Mouse (Mus musculus): Measurements from ENCODE around the gene Atp8b3.

DNA sequence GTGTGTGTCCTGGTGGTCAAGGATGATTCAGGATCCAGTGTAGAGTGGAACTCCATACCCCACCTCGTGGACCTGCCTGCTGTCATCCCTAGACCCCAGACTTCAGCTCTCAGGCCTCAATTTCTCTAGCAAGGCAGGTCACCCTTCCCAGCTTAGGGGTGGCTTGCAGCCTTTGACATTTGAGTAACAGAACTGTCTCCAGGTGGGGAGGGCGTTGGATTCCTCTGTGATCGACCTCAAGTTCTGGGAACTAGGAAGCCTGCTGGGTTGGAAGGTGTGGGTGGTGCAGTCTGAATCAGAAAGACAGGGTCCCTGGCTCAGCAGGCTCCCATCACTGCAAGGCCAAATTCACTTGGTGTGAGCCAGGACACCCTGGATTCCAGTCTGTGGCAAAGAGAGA is 36.0 kb upstream of the Atp8b3 start:
- no peak for TF ChIP-seq CTCF (IDR thresholded peaks at IDR 0.05; ENCODE audit: low read depth, low read length)
- TF ChIP-seq POLR2A (IDR thresholded peaks at IDR 0.05; ENCODE audit: borderline replicate concordance, low read depth, low read length): no peak
